Mouse (Mus musculus) left cerebral cortex, postnatal 36 days (tissue): ENCODE data around the gene Fam102a. TPM values are rescaled to one million over a fixed set of nuclear protein-coding genes. Genes with fewer than 3 reads are reported as not detected.

Experiments
- DNase-seq, 2 experiments: peaks; one replicate each; pipeline ENCODE4 v3.0.0; 2021 to 2022; ENCODE audit warnings: low spot score in 2 of 2, mixed read lengths in 1 of 2
- intact Hi-C: fragments of 180-260 bp; cut with DNase I; formaldehyde crosslinking; loops from one replicate; pipeline ENCODE4 v1.15.1; 2025
- total RNA-seq, 2 experiments: library from RNA; stranded (reverse); gene quantifications; 2 replicates each; pipeline ENCODE4 v1.2.3; 2021

Gene Fam102a
- total RNA-seq, 2 experiments from 2014 or later: 53.6 to 68.9 TPM

DNA sequence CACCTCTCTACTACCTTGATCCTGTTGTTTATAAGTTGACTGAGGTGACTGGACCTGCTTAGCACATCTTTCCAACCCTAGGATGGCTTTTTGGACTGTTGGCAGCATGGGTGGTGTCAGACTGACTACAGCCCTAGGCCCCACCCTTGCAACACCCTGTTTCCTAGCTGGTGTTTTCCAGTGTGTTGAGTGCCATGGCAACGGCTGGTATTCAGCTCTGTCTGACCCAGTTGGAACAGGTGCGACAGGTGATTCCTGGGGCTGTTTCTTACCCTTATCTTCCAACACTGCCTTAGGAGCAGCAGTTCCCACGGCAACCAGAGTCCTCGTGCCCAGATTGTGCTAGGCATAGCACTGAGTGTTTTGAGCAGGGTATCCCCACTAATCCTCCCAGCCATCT lies 3.3 kb downstream of the Fam102a start:
- DNase-seq: no peak
- intact Hi-C loops: loop anchor here (5.0 kb wide), 1 partner anchor 51 kb away; no protein-coding TSS in a partner anchor

DNA sequence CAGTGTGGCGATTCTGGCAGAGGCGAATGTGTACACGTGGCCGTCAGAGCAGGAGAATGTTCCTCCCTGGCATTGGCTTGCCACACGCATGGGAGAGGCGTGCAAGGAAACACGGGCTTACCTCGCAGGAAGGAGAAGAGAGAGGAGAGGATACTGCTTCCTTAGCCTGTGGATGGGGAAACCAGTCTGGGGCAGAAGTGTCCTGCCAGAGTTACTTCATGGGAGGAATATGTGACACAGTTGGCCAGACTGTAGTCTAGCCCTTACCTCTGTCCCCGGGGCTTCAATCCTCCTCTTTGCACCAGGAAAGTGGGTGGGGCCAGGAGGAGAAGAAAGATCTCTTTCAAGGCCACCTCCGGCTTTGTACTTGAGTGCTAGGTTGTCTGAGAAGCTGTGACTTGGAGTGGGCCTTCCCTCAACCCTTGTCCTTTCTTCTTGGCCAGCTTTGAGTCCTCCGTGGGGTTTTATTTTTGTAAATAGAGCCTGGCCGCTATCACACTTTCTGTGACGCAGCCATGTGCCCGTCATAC lies 4.4 kb downstream of the Fam102a start:
- intact Hi-C loops: loop anchor here (5.0 kb wide), 1 partner anchor 52 kb away; no protein-coding TSS in a partner anchor
- no peak for DNase-seq

DNA sequence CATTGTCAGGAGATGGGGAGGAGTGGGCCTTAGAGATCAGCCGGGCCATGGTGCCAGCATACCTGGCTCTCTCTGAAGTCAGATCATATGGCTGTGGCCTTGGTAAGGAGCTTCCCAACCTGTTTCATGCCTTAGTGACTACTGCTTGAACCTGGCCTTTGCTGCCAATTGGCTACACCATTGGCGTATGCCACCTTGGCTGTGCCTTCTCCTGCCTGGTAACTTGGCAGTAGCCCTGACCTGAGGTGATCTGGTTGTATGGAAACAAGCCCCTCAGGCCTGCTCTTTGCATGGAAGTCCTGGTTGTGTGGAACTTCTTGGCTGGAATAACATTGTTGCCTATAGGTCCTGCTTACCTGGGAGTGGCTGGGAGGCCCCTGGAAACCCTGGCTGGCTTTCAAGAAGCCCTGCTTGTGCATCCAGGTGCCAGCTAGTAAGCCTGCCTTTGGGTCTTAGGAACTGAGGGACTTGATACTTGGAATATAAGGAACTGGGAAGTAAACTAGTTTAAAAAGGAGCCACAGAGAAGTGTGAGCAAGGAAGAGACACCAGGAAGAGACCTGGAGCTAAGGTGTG lies 6.3 kb downstream of the Fam102a start:
- intact Hi-C loops: no loop called here
- no peak for DNase-seq

DNA sequence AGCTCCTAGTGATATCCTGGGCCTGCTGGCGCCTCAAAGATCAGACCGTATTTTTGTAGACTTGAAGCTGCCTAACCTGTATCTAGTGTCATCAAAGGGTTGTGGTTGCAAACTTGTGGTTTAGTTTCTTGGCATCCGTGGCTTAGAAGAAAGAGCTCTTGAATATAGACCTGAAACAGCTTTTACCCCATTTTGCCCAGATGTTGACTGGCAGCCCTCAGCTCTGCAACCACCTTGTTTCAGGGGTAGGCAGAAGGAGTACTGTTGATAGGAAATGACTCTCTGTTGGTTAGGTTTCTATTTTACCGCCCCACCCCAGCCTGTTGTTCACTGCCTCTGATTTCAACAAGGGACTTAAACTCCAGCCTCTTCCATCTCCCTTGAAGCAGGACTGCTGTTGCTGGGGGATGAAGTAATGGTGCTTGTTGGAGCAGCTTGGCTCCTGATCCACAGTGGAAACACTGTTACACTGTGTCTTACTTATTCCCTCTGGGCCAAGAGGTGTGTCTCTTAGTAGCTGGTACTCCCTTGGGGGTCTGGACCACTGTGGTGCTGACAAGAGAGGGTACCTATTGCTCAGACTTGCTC lies 6.9 kb downstream of the Fam102a start:
- no peak for DNase-seq
- intact Hi-C loops: no loop called here

DNA sequence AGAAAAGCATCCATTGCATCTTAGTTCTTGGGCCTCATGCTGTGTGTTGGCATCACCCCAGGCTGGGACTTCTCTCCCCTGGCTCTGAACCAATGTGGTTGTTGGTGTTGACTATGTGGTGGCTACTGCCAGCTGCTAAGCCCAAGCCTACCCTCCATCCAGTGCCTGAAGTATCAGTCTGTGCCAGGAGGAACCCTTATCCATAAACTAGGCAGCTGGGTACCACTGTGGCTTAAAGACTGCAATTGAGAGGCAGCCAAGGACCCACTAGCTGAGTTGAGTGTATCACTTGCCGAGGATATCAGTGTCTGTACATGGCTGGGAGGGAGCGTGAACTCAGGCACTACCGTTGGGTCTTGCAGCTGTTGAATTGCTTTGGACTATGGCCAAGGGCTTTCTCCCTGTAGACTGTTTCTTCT lies 7.9 kb downstream of the Fam102a start:
- no peak for DNase-seq
- intact Hi-C loops: no loop called here

DNA sequence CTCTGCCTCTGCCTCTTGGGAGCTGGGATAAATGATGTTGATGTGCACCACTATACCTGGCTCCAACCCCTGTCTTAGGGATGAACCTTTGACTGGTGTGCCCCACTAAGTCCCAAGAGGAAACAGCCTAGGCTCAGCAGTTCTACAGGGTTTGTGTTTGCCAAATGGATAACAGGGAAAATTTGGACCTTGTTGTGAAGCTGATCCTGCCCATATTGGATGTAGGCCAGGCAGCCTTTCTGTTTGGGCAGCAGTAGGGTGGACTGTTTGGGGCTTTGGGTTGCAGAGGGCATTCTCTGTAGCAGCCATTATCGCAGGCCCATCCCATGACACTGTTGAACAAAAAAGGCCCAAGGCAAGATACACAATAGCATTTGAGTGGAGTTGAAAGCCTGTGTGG lies 11.8 kb downstream of the Fam102a start:
- intact Hi-C loops: no loop called here
- no peak for DNase-seq

DNA sequence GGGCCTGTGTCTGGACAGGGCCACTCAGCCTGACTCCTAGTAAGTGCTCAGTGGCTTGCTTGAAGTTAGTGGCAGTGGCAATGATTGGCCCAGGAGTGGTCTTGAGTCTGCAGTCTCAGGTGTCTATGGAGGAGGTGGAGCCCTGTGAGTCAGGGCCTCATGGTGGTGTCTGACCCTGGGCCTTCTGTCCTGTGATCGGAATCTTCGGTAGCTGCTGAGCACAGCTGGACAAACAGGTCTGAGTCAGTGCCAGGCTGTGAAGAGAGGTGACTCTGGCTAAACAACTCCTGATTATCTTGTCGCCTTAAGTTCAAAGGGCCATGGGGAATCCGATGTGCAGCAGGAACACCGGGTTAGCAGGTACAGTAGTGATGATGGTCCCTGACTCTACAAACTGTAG lies 12.2 kb downstream of the Fam102a start:
- intact Hi-C loops: no loop called here
- no peak for DNase-seq

DNA sequence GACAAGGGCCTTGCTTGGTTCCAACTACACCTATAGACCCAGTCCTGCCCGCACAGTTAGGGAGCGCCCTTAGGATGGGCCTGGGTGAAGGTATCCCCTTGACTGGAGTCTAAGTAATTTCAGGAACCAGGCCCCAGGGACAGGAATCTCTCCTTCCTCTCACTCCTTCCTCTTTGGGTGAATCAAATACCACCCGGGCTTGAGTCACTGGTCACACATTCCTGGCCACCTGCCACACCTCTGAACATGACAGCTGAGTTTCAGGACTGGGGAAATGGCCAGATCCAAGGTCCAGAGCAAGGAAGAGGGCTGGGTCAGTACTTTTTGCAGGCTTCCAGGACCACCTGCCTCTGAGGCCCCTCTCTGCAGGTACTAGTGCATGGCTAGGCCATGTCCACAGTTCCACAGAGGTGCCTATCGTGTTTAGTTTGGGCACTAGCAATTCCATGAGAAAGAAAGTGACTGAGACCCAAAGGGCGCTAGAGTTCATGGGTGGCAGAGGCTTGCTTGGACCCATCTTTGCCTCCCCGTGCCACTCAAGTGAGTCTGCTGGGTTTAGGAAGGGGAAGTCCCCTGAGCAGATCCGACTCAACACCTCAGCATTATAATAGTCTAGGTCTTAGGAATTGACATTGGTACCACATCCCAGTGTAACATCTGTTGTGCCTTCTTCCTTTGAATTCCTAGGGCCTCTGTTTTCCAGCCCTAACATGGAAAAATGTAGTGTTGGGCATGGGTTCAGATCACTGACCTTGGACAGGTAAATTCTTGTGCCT lies 13.0 kb downstream of the Fam102a start:
- intact Hi-C loops: no loop called here

DNA sequence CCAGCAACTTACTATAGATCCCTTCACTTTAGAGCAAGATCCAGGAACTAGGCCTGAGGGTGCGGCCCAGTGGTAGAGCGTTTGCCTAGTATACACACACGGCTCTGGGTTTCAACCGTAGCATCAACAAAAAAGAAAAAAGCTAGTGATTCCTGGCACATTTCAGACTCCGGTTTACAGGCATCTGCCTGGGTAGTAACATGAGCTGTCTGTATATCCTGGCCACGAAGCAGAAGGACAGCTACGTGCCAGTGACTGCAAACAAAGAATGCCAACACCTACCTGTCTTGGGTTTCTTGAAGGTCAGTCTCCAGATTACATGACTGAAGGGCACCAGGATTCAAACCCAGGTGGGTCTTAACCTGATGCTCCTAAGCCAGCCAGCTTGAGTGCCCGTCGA lies 14.0 kb downstream of the Fam102a start:
- intact Hi-C loops: no loop called here

More for the DNA sequence above, 13.0 kb downstream of the Fam102a start:
- no peak for DNase-seq

DNA sequence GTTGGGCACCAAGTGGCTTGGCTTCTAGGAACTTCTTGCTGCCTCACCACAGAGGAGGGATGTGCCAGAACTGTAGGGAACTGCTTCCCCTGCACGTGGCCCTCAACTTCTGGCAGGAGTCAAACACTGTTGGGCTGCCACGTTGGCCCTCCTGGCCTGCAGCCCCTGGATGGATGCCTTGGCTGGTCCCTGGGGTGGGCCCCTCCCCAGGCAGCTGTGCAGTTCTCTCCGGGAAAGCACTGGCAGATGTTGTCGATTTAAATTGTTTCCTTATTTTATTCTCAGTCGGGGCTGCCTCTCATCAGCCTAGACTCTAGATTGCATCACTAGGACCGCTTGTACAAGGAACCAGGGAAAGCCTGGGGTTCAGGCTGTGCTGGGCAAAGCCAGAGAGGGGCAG lies 14.6 kb downstream of the Fam102a start:
- intact Hi-C loops: no loop called here
- DNase-seq: no peak

More for the DNA sequence above, 14.0 kb downstream of the Fam102a start:
- DNase-seq: no peak

DNA sequence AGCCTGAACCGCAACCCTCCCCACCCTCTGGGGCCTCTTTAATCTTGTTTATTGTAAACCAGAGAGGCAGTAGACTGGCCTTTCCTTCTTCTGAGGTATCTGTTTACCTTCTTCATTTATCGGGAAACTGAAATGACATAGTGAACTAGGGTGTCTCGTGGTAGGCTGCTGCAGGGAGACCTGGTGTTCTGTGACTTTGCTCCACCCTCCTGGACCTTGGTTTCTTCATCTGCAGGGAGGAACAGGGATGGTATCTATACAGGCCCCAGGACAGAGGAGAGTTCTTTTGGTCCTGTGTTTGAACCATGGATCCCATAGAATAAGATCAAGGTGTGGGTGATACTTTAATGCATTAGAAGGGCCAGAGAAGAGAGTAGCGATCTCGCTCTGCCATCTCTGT lies 16.1 kb downstream of the Fam102a start:
- intact Hi-C loops: no loop called here
- no peak for DNase-seq

DNA sequence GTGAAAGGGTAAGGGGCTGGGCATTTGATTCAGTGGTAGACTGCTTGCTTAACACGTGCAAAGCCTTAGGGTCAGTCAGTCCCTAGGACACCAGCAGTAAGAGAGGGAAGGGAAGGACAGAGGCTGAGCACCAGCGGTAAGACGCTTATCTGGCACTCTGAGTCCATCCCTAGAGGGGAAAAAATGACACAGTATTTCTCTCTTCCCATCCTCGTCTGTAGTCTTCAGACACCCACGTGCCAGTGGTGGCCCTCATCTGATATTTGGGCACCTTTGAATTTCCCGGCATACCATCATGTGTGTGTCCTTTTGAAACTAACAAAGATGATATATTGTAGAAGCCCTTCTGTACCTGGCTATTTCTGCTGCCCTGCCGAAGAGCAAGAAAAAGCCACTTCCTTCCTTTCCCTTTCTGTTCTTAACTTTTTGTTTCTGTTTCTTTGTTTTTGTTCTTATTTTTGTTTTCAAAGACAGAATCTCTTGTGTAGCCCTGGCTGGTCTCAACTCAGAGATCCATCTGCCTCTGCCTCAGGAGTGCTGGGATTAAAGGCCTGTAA lies 18.5 kb downstream of the Fam102a start:
- intact Hi-C loops: no loop called here
- DNase-seq: no peak

DNA sequence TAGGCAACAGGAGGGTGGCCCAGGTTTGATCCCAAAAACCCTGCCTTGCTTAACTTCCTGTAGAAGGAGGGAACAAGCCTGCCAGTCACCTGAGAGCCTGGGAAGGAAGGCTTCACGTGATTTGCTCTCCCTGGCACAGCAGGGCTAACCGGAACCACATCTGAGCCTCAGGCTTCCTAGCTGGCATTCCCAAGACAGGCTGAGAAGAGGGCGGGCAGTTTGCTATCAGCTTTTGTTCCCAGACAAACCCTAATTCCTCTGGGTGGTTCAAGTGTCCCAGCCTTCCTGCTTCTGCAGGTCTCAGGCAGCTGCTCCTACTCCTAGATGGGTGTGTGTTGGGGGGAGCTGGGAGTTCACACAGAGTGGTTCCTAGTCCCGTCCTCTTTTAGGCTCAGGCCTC lies 20.4 kb downstream of the Fam102a start:
- no peak for DNase-seq
- intact Hi-C loops: no loop called here

DNA sequence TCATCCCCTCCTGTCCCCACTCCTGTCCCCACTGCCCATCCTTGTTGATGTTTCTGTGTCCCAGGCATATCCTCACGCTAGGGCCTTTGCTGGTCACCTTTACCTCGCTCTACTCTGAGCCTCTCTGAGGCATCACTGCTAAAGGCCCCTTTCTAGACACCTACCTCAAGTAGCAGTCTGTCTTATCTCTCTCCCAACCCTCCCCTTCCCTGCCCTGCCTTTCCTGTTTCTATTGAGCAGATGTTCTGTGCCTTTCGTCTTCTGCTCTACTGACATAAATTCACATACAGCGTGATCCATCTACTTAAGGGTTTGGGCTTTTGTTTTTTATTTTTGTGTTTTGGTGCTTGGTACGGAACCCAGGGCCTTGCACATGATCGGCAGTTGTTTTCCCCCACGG lies 20.9 kb downstream of the Fam102a start:
- intact Hi-C loops: no loop called here
- no peak for DNase-seq

DNA sequence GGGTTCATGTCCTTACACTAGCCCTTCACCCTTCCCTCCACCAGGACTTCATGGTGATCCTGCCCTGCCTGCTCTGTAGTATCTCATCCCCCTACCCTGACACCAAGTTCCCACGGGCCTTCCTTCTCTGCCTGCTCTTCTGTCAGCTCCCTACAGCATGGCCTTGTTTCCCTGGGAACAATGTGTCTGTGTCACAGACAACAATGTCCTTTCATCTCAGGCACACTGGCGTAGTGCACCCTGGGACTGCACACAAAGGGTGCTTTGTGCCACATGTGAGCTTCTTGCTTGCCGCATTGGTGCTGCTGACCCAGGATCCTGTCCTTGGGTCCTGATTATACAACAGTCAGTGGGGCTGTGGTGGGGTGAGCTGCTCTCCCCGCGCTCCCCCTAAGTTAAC lies 24.4 kb downstream of the Fam102a start:
- intact Hi-C loops: no loop called here

DNA sequence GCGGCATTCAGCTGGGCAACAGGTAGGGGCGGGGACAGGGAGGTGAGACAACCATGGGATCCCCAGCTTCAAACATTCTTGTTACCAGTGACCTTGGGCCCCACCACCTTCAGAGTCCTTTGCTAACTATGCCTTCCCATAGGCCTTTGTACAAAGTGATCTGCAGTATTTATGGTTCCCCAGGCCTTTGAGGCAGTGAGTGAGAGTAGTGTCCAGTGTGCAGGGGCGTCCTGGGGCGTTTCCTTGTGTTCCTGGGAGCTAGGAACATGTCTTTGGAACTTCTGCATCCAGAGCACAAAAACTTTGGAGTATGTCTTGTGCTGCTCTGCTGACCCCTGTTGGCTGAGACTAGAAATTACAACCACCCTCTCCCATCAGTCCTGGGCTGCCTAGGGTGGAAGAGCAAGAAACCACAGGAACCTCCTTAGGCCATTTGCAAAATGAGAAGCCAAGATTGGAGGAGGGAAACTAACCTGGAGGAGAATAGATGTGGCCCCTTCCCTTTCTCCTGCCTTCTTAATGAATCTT lies 31.5 kb downstream of the Fam102a start:
- intact Hi-C loops: loop anchor here (1.0 to 5.0 kb wide), 3 partner anchors 30 to 164 kb away; no protein-coding TSS in a partner anchor
- DNase-seq: peak in 1 of 2 experiments; percentile 63

More for the DNA sequence above, 24.4 kb downstream of the Fam102a start:
- no peak for DNase-seq

DNA sequence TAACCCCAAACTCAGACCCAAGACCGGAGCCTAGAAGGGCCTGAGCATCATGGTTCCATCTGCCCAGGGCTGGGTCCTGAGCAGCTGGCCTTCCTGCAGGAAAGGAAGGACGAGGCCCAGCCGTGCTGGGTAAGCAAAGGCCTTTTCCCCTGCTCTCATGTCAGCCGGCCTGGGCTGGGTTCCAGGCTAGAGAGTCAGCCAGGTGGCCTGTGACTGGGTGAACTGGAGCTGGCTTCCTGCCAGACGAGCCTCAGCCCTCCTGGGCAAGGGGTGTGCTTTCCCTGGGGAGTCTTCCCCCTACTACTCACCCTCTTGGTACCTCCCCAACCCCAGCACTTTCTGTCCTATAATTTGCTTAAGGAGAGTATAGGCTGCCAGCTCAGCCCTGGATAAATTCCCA lies 33.0 kb downstream of the Fam102a start:
- no peak for DNase-seq
- intact Hi-C loops: loop anchor here (5.0 kb wide), 1 partner anchor 166 kb away; no protein-coding TSS in a partner anchor

DNA sequence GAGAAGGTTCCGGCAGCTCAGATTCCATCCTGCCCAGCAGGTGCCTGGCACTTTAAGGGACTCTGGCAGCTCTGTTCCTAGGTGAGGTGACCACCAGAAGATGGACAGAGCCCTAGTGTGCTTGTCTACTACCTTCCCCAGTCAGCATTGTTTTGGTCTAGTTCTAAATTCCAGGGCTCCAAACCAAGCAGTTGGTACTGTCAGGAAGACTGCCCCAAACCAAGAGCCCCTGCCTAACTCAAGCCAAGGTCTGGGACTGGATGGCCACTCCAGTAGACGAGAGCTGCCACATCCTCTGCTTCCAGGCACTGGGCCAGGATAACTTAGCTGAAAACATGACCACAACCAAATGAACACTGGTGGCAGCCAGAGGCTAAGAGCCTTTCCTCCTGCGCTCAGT lies 33.8 kb downstream of the Fam102a start:
- intact Hi-C loops: loop anchor here (5.0 kb wide), 1 partner anchor 167 kb away; no protein-coding TSS in a partner anchor
- no peak for DNase-seq

DNA sequence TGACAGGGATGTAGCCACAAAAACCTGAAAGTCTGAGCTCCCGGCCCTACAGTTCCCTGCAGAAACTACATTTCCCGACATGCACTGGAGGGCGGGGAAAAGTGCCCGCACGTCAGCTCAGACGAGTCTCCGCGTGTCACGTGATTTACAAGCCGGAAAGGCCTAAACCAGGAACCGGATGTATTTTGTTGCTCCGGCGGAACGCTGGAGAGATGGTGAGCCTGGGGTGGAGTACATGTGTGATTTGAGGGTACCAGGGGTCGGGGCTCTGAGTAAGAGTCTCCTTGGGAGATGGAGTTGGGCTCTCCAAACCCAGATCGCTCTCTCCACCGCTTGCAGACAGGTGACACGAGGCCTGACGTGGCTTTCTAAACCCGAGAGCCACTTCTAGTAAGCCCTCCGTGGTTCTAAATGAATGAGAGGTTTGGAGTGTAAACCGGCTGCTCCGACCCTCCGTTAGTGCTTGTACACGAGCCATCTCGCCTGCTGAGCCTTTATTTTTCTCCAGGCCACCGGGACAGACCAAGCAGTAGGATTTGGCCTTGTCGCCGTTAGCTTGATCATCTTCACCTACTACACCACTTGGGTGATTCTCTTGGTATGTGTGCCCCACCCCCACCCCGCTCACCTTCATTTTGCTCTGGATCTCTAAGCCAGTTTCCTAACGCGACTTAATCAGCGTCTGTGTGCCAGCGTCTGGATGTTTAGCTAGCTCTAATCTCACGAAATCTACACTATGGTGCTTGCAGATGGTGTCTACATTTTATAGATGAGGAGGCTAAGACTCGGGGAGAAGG lies 35.8 kb downstream of the Fam102a start, which contains the start of gene Dpm2:
Gene Dpm2, plus strand, starts transcription at position 161 of the 797 bp plus-strand sequence.
- peak; percentile 87 to 90 for DNase-seq
- intact Hi-C loops: no loop called here
